Mouse (Mus musculus) liver, embryonic 13.5 days (tissue): ENCODE measurements around the gene Ppp1r27. TPM values are rescaled to one million over a fixed set of nuclear protein-coding genes. Genes with fewer than 3 reads are reported as not detected.
"Not testable (repeated sequence)": the region's sequence is repeated elsewhere in the genome, so short reads cannot be mapped to it uniquely, and the experiment has no call there.

Source experiments
- ATAC-seq: fragments of 200-750 bp; cut with Nextera tagmentation; 2 replicates; pipeline ENCODE4 v1.8.0; 2017; ENCODE audit warnings: low read depth, mild to moderate bottlenecking, moderate number of reproducible peaks, moderate library complexity
- DNase-seq: peaks from one replicate; pipeline ENCODE4 v3.0.0; 2022
- H3K27ac ChIP-seq: fragments of 300-500 bp; sonication (generic); 2 replicates; pipeline ENCODE4 v1.5.1; 2015; ENCODE audit warnings: moderate library complexity, mild to moderate bottlenecking, inconsistent platforms
- H3K27me3 ChIP-seq: fragments of 300-500 bp; sonication (generic); 2 replicates; pipeline ENCODE4 v1.6.1; 2015; ENCODE audit warnings: mild to moderate bottlenecking, inconsistent platforms
- H3K36me3 ChIP-seq: fragments of 300-500 bp; sonication (generic); 2 replicates; pipeline ENCODE4 v1.6.1; 2015; ENCODE audit warnings: mild to moderate bottlenecking, inconsistent platforms
- H3K4me1 ChIP-seq: fragments of 300-500 bp; sonication (generic); replicated peaks from 2 replicates; pipeline ENCODE4 v1.6.1; 2015; ENCODE audit warnings: inconsistent platforms
- H3K4me2 ChIP-seq: fragments of 300-500 bp; sonication (generic); 2 replicates; pipeline ENCODE4 v1.6.1; 2015; ENCODE audit warnings: inconsistent platforms, mild to moderate bottlenecking, moderate library complexity
- H3K4me3 ChIP-seq: fragments of 300-500 bp; sonication (generic); replicated peaks from 2 replicates; pipeline ENCODE4 v1.5.1; 2015; ENCODE audit warnings: mild to moderate bottlenecking, inconsistent platforms
- H3K9ac ChIP-seq: fragments of 300-500 bp; sonication (generic); 2 replicates; pipeline ENCODE4 v1.6.1; 2015; ENCODE audit warnings: mild to moderate bottlenecking, inconsistent platforms
- H3K9me3 ChIP-seq: fragments of 300-500 bp; sonication (generic); replicated peaks from 2 replicates; pipeline ENCODE4 v1.6.1; 2016; ENCODE audit warnings: inconsistent platforms
- WGBS: fragments of 180-500 bp; shearing (Covaris S2); methylation state at CpG from one replicate; pipeline ENCODE4 v1.1.7; 2015; ENCODE audit not compliant: insufficient replicate concordance; 5-methylcytosine and 5-hydroxymethylcytosine counted together
- polyA plus RNA-seq: library from polyadenylated mRNA; unstranded; fragments of >200 nt; fragmentation: Nextera tagmentation; extraction: Ambion mirVana; gene quantifications from 2 replicates; pipeline ENCODE4 v1.2.1, GENCODE M21; 2015

Gene Ppp1r27
- polyA plus RNA-seq, 1 experiment from 2014 or later = 0.22 TPM

DNA sequence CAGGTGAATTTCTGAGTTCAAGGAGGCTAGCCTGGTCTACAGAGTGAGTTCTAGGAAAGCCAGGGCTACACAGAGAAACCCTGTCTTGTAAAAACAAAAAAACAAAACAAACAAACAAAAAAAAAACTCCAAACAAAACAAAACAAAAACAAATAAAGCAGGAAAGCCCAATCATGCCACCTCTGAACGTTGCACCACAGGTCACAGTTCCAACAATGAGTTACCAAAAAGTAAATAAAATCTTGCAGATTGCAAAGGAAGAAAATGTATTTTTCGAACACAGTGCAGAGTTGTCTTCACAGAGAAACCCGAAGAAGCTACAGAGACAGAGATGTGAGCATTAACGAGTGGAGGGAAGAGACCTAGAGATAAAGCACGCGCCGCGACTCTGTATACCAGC is 28.4 kb downstream of the Ppp1r27 start:
- ATAC-seq (no peak), DNase-seq (no peak)
- Histone ChIP-seq H3K36me3 (no peaks in the 10 kb centered on the region), H3K4me2 (no peak overlapping the region), H3K4me1 (peaks cover 51% of the 10 kb centered on the region), H3K9ac (no peak overlapping the region), H3K4me3 (no peak overlapping the region), H3K27ac (no peak overlapping the region), H3K9me3 (no peaks in the 10 kb centered on the region), H3K27me3 (peaks cover under 1% of the 10 kb centered on the region; the same call in 1 of the 2 replicates)
- 68% methylated on average over 8 of the region's 8 CpGs for WGBS

DNA sequence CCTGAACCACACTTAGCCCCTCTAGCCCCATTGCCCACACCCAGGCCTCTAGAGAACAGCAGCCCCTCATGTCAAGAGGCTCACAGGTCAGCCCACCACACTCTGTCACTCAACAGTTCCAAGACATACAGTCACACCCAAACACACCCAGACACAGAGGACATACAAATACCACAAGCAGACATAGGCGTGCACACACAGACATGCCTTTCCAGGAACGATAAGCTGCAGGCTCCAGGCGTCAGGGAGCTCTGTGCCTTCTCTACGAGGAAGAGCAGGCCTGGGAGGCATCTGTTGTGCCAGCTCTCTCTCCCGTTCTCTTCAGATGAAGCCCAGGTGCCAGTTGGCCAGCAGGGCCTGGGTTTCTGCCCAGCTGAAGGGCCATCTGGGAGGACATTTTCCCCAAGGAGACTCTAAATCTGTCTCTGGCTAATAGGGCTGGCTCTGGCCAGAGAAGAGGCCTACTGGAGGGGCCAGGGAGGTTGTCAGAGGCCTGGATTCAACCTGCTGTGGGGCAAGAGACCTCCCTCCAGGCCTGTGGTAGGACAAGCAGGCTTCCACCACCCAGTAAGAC is 29.9 kb downstream of the Ppp1r27 start:
- ATAC-seq (peak; percentile 93), DNase-seq (peak; percentile 45)
- 43% methylated on average over 5 of the region's 5 CpGs for WGBS
- Histone ChIP-seq H3K27me3 (no peaks in the 10 kb centered on the region), H3K9me3 (no peaks in the 10 kb centered on the region), H3K36me3 (no peaks in the 10 kb centered on the region), H3K9ac (peak overlapping the region; percentile 24; the same call in 1 of the 2 replicates), H3K4me1 (peaks cover 49% of the 10 kb centered on the region), H3K4me3 (no peak overlapping the region), H3K27ac (peak overlapping the region; percentile 86), H3K4me2 (peak overlapping the region; percentile 12; the same call in 1 of the 2 replicates)

DNA sequence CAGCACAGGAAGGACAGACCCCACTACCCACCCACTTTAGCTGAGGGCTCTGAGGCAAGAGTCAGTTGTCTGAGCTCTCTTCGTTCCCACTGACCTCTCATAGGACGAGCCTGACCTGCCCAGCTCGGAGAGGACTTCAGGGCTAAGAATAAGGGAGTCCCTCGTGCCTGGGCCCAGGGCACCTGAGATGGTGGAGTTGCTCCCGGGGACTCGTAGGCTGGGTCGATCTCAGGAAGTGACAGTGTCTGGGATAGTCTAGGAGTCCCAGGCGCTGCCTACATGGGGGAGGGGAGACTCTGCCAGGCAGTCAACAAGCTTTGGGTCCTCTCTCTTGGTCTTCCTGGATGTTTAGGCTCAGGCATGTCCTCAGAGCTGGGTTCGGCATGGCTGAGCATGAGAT is 30.4 kb downstream of the Ppp1r27 start:
- Histone ChIP-seq H3K27me3 (no peaks in the 10 kb centered on the region), H3K9me3 (no peaks in the 10 kb centered on the region), H3K4me3 (no peak overlapping the region), H3K4me1 (peaks cover 53% of the 10 kb centered on the region), H3K27ac (peak overlapping the region; percentile 86), H3K36me3 (no peaks in the 10 kb centered on the region), H3K9ac (0 out of 2 replicates have a peak overlapping the region, but pooled peaks have one; percentile 10), H3K4me2 (peak overlapping the region; percentile 3; the same call in 1 of the 2 replicates)
- ATAC-seq = peak; percentile 25
- 67% methylated on average over 9 of the region's 9 CpGs for WGBS
- no peak for DNase-seq

GRCm38 (mm10) chr11:120519738-120520137 is 31.2 kb downstream of the Ppp1r27 start:
- no peak for DNase-seq
- H3K9me3 ChIP-seq = no peaks in the 10 kb centered on the region
- no peak overlapping the region for H3K9ac ChIP-seq
- H3K4me1 ChIP-seq = peaks cover 56% of the 10 kb centered on the region
- H3K27me3 ChIP-seq = no peaks in the 10 kb centered on the region
- WGBS = 34% methylated on average over 9 of the region's 9 CpGs
- no peak overlapping the region for H3K4me3 ChIP-seq
- ATAC-seq = no peak
- peak overlapping the region; percentile 86 for H3K27ac ChIP-seq
- H3K4me2 ChIP-seq = no peak overlapping the region
- H3K36me3 ChIP-seq = no peaks in the 10 kb centered on the region

- H3K9me3 ChIP-seq = no peaks in the 10 kb centered on the region
- DNase-seq = no peak
- WGBS = 44% methylated on average over 6 of the region's 6 CpGs
- H3K4me1 ChIP-seq = peaks cover 56% of the 10 kb centered on the region
- no peak overlapping the region for H3K4me2 ChIP-seq
- no peak overlapping the region; the same call in 1 of the 2 replicates for H3K9ac ChIP-seq
- H3K36me3 ChIP-seq = no peaks in the 10 kb centered on the region
- H3K4me3 ChIP-seq = no peak overlapping the region
- ATAC-seq = 0 out of 2 replicates have a peak, but pooled peaks have one; percentile 10
- no peaks in the 10 kb centered on the region for H3K27me3 ChIP-seq
- 0 out of 2 replicates have a peak overlapping the region, but pooled peaks have one; percentile 10 for H3K27ac ChIP-seq
These were observed 32.4 kb downstream of the Ppp1r27 start for GRCm38 (mm10) chr11:120518558-120518957.

GRCm38 (mm10) chr11:120518027-120518426 is 32.9 kb downstream of the Ppp1r27 start:
- Histone ChIP-seq H3K4me1 (peaks cover 56% of the 10 kb centered on the region), H3K27me3 (no peaks in the 10 kb centered on the region), H3K4me3 (no peak overlapping the region), H3K27ac (peak overlapping the region; percentile 10; the same call in 1 of the 2 replicates), H3K9ac (no peak overlapping the region), H3K4me2 (no peak overlapping the region), H3K9me3 (no peaks in the 10 kb centered on the region), H3K36me3 (no peaks in the 10 kb centered on the region)
- ATAC-seq = no peak
- DNase-seq = no peak
- WGBS = 34% methylated on average over 6 of the region's 6 CpGs

DNA sequence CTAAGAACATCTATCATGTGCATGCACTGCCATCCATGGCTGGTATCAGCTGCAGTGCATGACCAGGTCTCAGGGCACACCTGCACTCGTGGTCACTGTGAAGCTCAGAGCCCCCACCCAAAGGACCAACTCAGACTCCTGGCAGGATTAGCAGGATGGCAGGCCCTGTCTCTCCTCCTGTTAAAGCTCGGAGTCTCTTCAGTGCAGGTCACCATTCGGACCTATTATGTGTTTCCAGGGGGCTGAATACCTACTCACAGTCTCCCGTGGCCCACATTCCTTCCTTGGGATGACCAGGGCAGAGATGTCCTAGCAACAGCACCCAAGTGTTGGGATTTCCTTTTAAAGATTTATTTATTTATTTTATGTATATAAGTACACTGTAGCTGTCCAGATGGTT is 33.8 kb downstream of the Ppp1r27 start:
- Histone ChIP-seq H3K4me3 (no peak overlapping the region), H3K9me3 (no peaks in the 10 kb centered on the region), H3K9ac (no peak overlapping the region), H3K4me2 (no peak overlapping the region), H3K36me3 (no peaks in the 10 kb centered on the region), H3K27me3 (no peaks in the 10 kb centered on the region), H3K27ac (no peak overlapping the region), H3K4me1 (peaks cover 52% of the 10 kb centered on the region)
- WGBS = 71% methylated on average over 4 of the region's 4 CpGs
- ATAC-seq (no peak), DNase-seq (no peak)

DNA sequence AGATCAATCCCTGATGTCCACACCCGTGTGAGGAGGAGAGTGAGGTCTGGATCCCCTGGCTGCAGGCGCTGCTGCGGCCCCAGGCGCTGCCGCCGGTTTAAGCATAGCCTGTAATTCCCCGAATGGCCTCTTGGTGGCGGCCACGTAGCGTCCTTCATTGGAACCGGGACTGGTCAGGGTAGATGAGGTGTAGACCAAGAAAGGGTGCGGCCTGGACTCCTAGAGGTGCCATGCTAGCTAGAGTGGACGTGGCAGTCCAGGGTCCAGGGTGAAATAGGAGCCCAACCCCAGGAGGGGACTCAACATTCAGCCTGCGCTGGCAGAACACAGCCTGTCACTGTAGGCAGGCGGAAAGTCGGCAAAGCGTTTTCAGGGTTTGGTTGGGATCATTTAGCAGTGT is 35.3 kb downstream of the Ppp1r27 start:
- no peak overlapping the region for H3K27ac ChIP-seq
- H3K27me3 ChIP-seq = no peaks in the 10 kb centered on the region
- ATAC-seq (peak; percentile 48), DNase-seq (peak; percentile 75)
- 20% methylated on average over 17 of the region's 17 CpGs for WGBS
- H3K4me1 ChIP-seq = peaks cover 51% of the 10 kb centered on the region
- H3K9me3 ChIP-seq = no peaks in the 10 kb centered on the region
- no peaks in the 10 kb centered on the region for H3K36me3 ChIP-seq
- no peak overlapping the region for H3K9ac ChIP-seq
- H3K4me2 ChIP-seq = no peak overlapping the region
- no peak overlapping the region for H3K4me3 ChIP-seq

DNA sequence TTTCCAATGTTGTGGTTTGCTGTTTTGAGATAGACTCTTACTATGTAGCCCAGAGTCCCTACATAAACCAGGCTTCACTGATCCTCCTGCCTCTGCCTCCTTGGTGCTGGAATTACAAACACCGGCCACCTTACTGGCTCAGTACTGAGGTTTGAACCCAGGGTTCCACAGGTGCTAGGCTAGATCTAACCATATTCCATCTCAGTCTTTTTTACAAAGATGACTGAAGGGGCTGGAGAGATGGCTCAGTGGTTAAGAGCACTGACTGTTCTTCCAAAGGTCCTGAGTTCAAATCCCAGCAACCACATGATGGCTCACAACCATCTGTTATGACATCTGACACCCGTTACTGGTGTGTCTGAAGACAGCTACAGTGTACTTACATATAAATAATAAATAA is 36.7 kb downstream of the Ppp1r27 start:
- not testable (repeated sequence) for H3K27me3 ChIP-seq, DNase-seq, H3K36me3 ChIP-seq, H3K27ac ChIP-seq, H3K4me3 ChIP-seq, H3K9me3 ChIP-seq, H3K4me2 ChIP-seq, H3K9ac ChIP-seq, ATAC-seq
- 79% methylated on average over 2 of the region's 2 CpGs for WGBS
- H3K4me1 ChIP-seq = peaks cover 50% of the 10 kb centered on the region

GRCm38 (mm10) chr11:120512790-120513453 is 38.0 kb downstream of the Ppp1r27 start:
- H3K4me3 ChIP-seq = no peak overlapping the region
- ATAC-seq (no peak), DNase-seq (no peak)
- peaks cover 45% of the 10 kb centered on the region for H3K4me1 ChIP-seq
- no peak overlapping the region for H3K9ac ChIP-seq
- H3K36me3 ChIP-seq = no peaks in the 10 kb centered on the region
- H3K27ac ChIP-seq = no peak overlapping the region
- 63% methylated on average over 6 of the region's 6 CpGs for WGBS
- H3K4me2 ChIP-seq = no peak overlapping the region
- no peaks in the 10 kb centered on the region for H3K9me3 ChIP-seq
- H3K27me3 ChIP-seq = no peaks in the 10 kb centered on the region

DNA sequence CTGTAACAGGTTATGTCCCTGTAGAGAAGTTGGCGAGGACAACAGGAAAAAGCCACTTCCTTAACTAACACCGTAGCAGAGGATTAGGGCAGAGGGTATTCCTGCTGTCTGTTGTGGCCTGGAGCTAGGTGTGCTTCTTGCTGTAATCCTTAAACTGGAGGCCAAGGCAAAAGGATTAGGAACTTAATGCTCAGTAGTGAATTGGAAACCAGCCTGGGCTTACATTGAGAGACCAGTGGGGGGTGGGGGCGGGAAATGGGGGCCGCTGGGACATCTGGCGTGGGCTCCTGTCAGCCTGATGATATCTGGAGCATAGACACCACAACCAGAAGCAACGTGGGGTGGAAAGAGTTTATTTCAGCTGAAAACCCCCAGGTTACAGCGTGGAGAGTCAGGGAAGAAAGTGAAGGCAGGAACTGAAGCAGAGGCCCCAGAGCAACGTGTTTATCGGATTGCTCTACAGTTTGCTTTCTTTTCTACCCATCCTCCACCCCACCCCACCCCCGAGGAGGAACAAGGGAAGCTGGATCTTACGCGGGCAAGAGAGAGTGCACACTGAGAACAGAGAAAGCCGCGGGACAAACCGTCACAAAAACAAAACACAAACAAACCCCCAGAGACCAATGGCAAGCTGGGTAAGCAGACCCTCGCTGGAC is 40.4 kb downstream of the Ppp1r27 start:
- Histone ChIP-seq H3K27me3 (no peaks in the 10 kb centered on the region), H3K4me2 (peak overlapping the region; percentile 69), H3K9me3 (no peaks in the 10 kb centered on the region), H3K27ac (peak overlapping the region; percentile 85), H3K4me1 (peaks cover 51% of the 10 kb centered on the region), H3K4me3 (peak overlapping the region; percentile 50), H3K36me3 (no peaks in the 10 kb centered on the region), H3K9ac (peak overlapping the region; percentile 71)
- ATAC-seq (peak; percentile 86), DNase-seq (no peak)
- 2% methylated on average over 16 of the region's 16 CpGs for WGBS
